Mouse (Mus musculus) right cerebral cortex, postnatal 36 days (tissue): ENCODE results near the gene Rassf8.

Experiments used
- DNase-seq, 2 experiments: peaks; one replicate each; pipeline ENCODE4 v3.0.0; 2022; ENCODE audit warnings: low spot score in 2 of 2, mixed read lengths in 1 of 2

The Rassf8 gene

GRCm38 (mm10) chr6:145823103-145823502 lies 76.6 kb downstream of the Rassf8 start:
- no peak for DNase-seq

GRCm38 (mm10) chr6:145823588-145824234 lies 77.2 kb downstream of the Rassf8 start:
- DNase-seq: no peak

GRCm38 (mm10) chr6:145826305-145826704 lies 79.8 kb downstream of the Rassf8 start:
- DNase-seq: no peak

GRCm38 (mm10) chr6:145829062-145829835 lies 82.7 kb downstream of the Rassf8 start:
- DNase-seq: no peak

- DNase-seq: no peak
These were observed 83.6 kb downstream of the Rassf8 start for GRCm38 (mm10) chr6:145830117-145830516.

- DNase-seq: no peak
These were observed 84.1 kb downstream of the Rassf8 start for GRCm38 (mm10) chr6:145830617-145831016.

GRCm38 (mm10) chr6:145832927-145833326 lies 86.4 kb downstream of the Rassf8 start:
- DNase-seq: no peak

- DNase-seq: no peak
These were observed 88.8 kb downstream of the Rassf8 start for GRCm38 (mm10) chr6:145835359-145835758.

- DNase-seq: no peak
These were observed 99.1 kb downstream of the Rassf8 start for GRCm38 (mm10) chr6:145845611-145846010.

GRCm38 (mm10) chr6:145846076-145846475 lies 99.5 kb downstream of the Rassf8 start:
- no peak for DNase-seq

- DNase-seq: no peak
These were observed 100.4 kb downstream of the Rassf8 start for GRCm38 (mm10) chr6:145846948-145847347.

- no peak for DNase-seq
These were observed 101.1 kb downstream of the Rassf8 start for GRCm38 (mm10) chr6:145847661-145848060.

- DNase-seq: no peak
These were observed 104.2 kb downstream of the Rassf8 start for GRCm38 (mm10) chr6:145850789-145851188.

GRCm38 (mm10) chr6:145851956-145852355 lies 105.4 kb downstream of the Rassf8 start:
- DNase-seq: no peak

GRCm38 (mm10) chr6:145852708-145853107 lies 106.2 kb downstream of the Rassf8 start:
- no peak for DNase-seq

GRCm38 (mm10) chr6:145853356-145854079 lies 107.0 kb downstream of the Rassf8 start:
- no peak for DNase-seq

GRCm38 (mm10) chr6:145854756-145855155 lies 108.2 kb downstream of the Rassf8 start:
- no peak for DNase-seq

GRCm38 (mm10) chr6:145855720-145856551 lies 109.4 kb downstream of the Rassf8 start:
- DNase-seq: peak; percentile 96 to 99

- DNase-seq: no peak
These were observed 110.9 kb downstream of the Rassf8 start for GRCm38 (mm10) chr6:145857428-145857827.

GRCm38 (mm10) chr6:145858414-145858813 lies 111.9 kb downstream of the Rassf8 start:
- no peak for DNase-seq

- DNase-seq: no peak
These were observed 113.8 kb downstream of the Rassf8 start for GRCm38 (mm10) chr6:145860350-145860749.
